Mouse (Mus musculus) CH12.LX (cell line): ENCODE measurements around the gene Serpinf1. TPM values are rescaled to one million over a fixed set of nuclear protein-coding genes. Genes with fewer than 3 reads are reported as not detected.

Source experiments
- DNase-seq: peaks from one replicate; pipeline ENCODE4 v3.0.0-alpha.2; 2013; ENCODE audit errors: extremely low read depth
- H3K27ac ChIP-seq: 2 replicates; pipeline ENCODE4 v1.5.1; 2012; ENCODE audit warnings: low read depth, mild to moderate bottlenecking, control low read depth, moderate library complexity; ENCODE audit not compliant: insufficient read depth
- H3K27me3 ChIP-seq: replicated peaks from 2 replicates; pipeline ENCODE3; 2012; ENCODE audit warnings: inconsistent platforms
- H3K36me3 ChIP-seq, 2 experiments: replicated peaks in 1 of 2; 2 replicates each; pipeline versions ENCODE3 to v1.6.1; 2012; ENCODE audit warnings: inconsistent platforms in 1 of 2, low read length in 1 of 2, mild to moderate bottlenecking in 1 of 2, mixed read lengths in 1 of 2, moderate library complexity in 1 of 2; ENCODE audit not compliant: control insufficient read depth in 1 of 2, insufficient read depth in 1 of 2
- H3K4me1 ChIP-seq, 2 experiments: 2 replicates each; pipeline ENCODE4 v1.6.1; 2012; ENCODE audit warnings: inconsistent platforms in 1 of 2, moderate library complexity in 1 of 2; ENCODE audit not compliant: insufficient read depth in 2 of 2, control insufficient read depth in 1 of 2
- H3K4me2 ChIP-seq: 2 replicates; pipeline ENCODE4 v1.6.1; 2012; ENCODE audit warnings: low read depth, mild to moderate bottlenecking, control low read depth; ENCODE audit not compliant: poor library complexity, insufficient read depth, severe bottlenecking
- H3K4me3 ChIP-seq, 3 experiments: fragments of 150-350 bp in 1 of 3; sonication (generic) in 1 of 3; replicated peaks in 1 of 3; 2 replicates each; pipeline versions ENCODE3 to v1.5.1; 2011 to 2012; ENCODE audit warnings: low read depth in 2 of 3, low read length in 2 of 3, mild to moderate bottlenecking in 2 of 3, moderate library complexity in 2 of 3, control low read depth in 1 of 3, improper control_type of control experiment in 1 of 3, inconsistent platforms in 1 of 3, mixed read lengths in 1 of 3; ENCODE audit not compliant: poor library complexity in 1 of 3
- H3K79me2 ChIP-seq: replicated peaks from 2 replicates; pipeline ENCODE4 v1.6.1; 2012; ENCODE audit warnings: mild to moderate bottlenecking, moderate library complexity; ENCODE audit not compliant: control insufficient read depth, poor library complexity, insufficient read depth, severe bottlenecking; ENCODE audit errors: extremely low read depth
- H3K9ac ChIP-seq: 2 replicates; pipeline ENCODE4 v1.6.1; 2012; ENCODE audit warnings: low read depth, mild to moderate bottlenecking, control low read depth, moderate library complexity; ENCODE audit not compliant: insufficient read depth
- H3K9me3 ChIP-seq: replicated peaks from 2 replicates; pipeline ENCODE3; 2012; ENCODE audit warnings: low read length, inconsistent platforms, mixed read lengths
- CHD1 ChIP-seq: IDR thresholded peaks from 2 replicates; pipeline ENCODE4 v1.6.1; 2012; ENCODE audit warnings: low read depth, low read length, improper control_type of control experiment, inconsistent platforms
- CTCF ChIP-seq, 2 experiments: IDR thresholded peaks in 1 of 2; conservative IDR thresholded peaks in 1 of 2; 2 replicates each; pipeline ENCODE4 v1.5.1; 2011 to 2012; ENCODE audit warnings: low read depth in 2 of 2, low read length in 2 of 2, improper control_type of control experiment in 1 of 2, inconsistent platforms in 1 of 2, mild to moderate bottlenecking in 1 of 2, moderate library complexity in 1 of 2
- E2F4 ChIP-seq: IDR thresholded peaks from 2 replicates; pipeline ENCODE4 v1.6.1; 2011; ENCODE audit warnings: low read depth, low read length, improper control_type of control experiment; ENCODE audit not compliant: insufficient replicate concordance
- ELF1 ChIP-seq: IDR thresholded peaks from 2 replicates; pipeline ENCODE4 v1.6.1; 2014; ENCODE audit warnings: low read depth, mild to moderate bottlenecking, inconsistent platforms, low read length, improper control_type of control experiment
- GABPA ChIP-seq: IDR thresholded peaks from 2 replicates; pipeline ENCODE4 v1.6.1; 2012; ENCODE audit warnings: low read depth, low read length, improper control_type of control experiment, inconsistent platforms; ENCODE audit not compliant: insufficient replicate concordance
- HCFC1 ChIP-seq: IDR thresholded peaks from 2 replicates; pipeline ENCODE4 v1.6.1; 2012; ENCODE audit warnings: low read depth, mild to moderate bottlenecking, inconsistent platforms, low read length, improper control_type of control experiment
- JUN ChIP-seq: IDR thresholded peaks from 2 replicates; pipeline ENCODE4 v1.6.1; 2011; ENCODE audit warnings: low read depth, mild to moderate bottlenecking, low read length, improper control_type of control experiment, moderate library complexity; ENCODE audit not compliant: insufficient read depth
- MAX ChIP-seq: IDR thresholded peaks from 2 replicates; pipeline ENCODE4 v1.6.1; 2011; ENCODE audit warnings: low read length, improper control_type of control experiment
- MAZ ChIP-seq: IDR thresholded peaks from 2 replicates; pipeline ENCODE4 v1.6.1; 2012; ENCODE audit warnings: low read depth, mild to moderate bottlenecking, inconsistent platforms, low read length, improper control_type of control experiment, moderate library complexity
- MEF2A ChIP-seq: IDR thresholded peaks from 2 replicates; pipeline ENCODE4 v1.6.1; 2014; ENCODE audit warnings: low read depth, mild to moderate bottlenecking, inconsistent platforms, low read length, improper control_type of control experiment, borderline replicate concordance
- NELFE ChIP-seq: IDR thresholded peaks from 2 replicates; pipeline ENCODE4 v1.6.1; 2011; ENCODE audit warnings: low read depth, low read length, improper control_type of control experiment
- POLR2A ChIP-seq: IDR thresholded peaks from 2 replicates; pipeline ENCODE4 v1.6.1; 2011; ENCODE audit warnings: low read depth, mild to moderate bottlenecking, improper control_type of control experiment, low read length
- RCOR1 ChIP-seq: conservative IDR thresholded peaks from 2 replicates; pipeline ENCODE4 v1.6.1; 2012; ENCODE audit warnings: low read depth, mild to moderate bottlenecking, inconsistent platforms, low read length, improper control_type of control experiment
- SMC3 ChIP-seq: IDR thresholded peaks from 2 replicates; pipeline ENCODE4 v1.6.1; 2011; ENCODE audit warnings: low read depth, low read length, improper control_type of control experiment
- TBP ChIP-seq: conservative IDR thresholded peaks from 2 replicates; pipeline ENCODE4 v1.6.1; 2011; ENCODE audit warnings: low read depth, low read length, improper control_type of control experiment
- UBTF ChIP-seq: IDR thresholded peaks from 2 replicates; pipeline ENCODE4 v1.6.1; 2012; ENCODE audit warnings: low read depth, mild to moderate bottlenecking, inconsistent platforms, low read length, improper control_type of control experiment, moderate library complexity
- USF2 ChIP-seq: conservative IDR thresholded peaks from 2 replicates; pipeline ENCODE4 v1.6.1; 2011; ENCODE audit warnings: low read depth, low read length, improper control_type of control experiment
- dilution Hi-C: fragments of 300-500 bp; cut with MboI; formaldehyde crosslinking; loops from 2 replicates; pipeline ENCODE4 v1.14.3; 2020; ENCODE audit warnings: low sequenced_read_pairs; ENCODE audit not compliant: extremely low pct_unique_long_range_greater_than_20kb, extremely low pct_ligation_motif_present
- in situ Hi-C: fragments of 300-500 bp; cut with MboI; formaldehyde crosslinking; loops from 3 replicates; pipeline ENCODE4 v1.14.3; 2019; ENCODE audit warnings: low sequenced_read_pairs, low pct_ligation_motif_present, low pct_unique_long_range_greater_than_20kb, mixed read lengths
- polyA plus RNA-seq: library from polyadenylated mRNA; unstranded; fragments of >175 nt; gene quantifications from 2 replicates; pipeline ENCODE4 v1.2.1, GENCODE M21; 2012; ENCODE audit warnings: low read depth; ENCODE audit not compliant: insufficient read length
- total RNA-seq, 2 experiments: library from RNA; depleted of rRNA; stranded (reverse); fragments of 300-350 nt in 1 of 2; fragments of >200 nt in 1 of 2; gene quantifications; 2 replicates each; pipeline ENCODE4 v1.2.3; 2012 to 2014

Gene Serpinf1
- total and polyA plus RNA-seq, 3 experiments, result 26.0 to 131 (median 56.5) TPM

GRCm38 (mm10) chr11:75450304-75450908 lies 27.9 kb upstream of the Serpinf1 start:
- dilution Hi-C loops (no loop called here), in situ Hi-C loops (no loop called here)
- Histone ChIP-seq H3K4me2 (no peak overlapping the region), H3K27ac (no peak overlapping the region), H3K27me3 (no peaks in the 10 kb centered on the region), H3K4me1 (peaks cover 16 to 57% of the 10 kb centered on the region in 2 experiments), H3K36me3 (peaks cover 49 to 74% of the 10 kb centered on the region in 2 experiments), H3K9ac (no peak overlapping the region), H3K9me3 (no peaks in the 10 kb centered on the region), H3K79me2 (no peaks in the 10 kb centered on the region), H3K4me3 (no peak overlapping the region)
- no peak for TF ChIP-seq USF2
- TF ChIP-seq MAX, result no peak
- no peak for TF ChIP-seq NELFE
- TF ChIP-seq CHD1, result no peak
- TF ChIP-seq CTCF (conservative IDR thresholded peaks at IDR 0.05 in 1 of 2, IDR thresholded peaks at IDR 0.05 in 1 of 2; ENCODE audit: low read depth in 2 of 2, low read length in 2 of 2), result no peak
- TF ChIP-seq UBTF, result no peak
- TF ChIP-seq MEF2A, result no peak
- no peak for TF ChIP-seq TBP
- TF ChIP-seq ELF1, result no peak
- no peak for TF ChIP-seq MAZ
- TF ChIP-seq JUN, result no peak
- no peak for DNase-seq

GRCm38 (mm10) chr11:75449695-75450094 lies 27.2 kb upstream of the Serpinf1 start:
- no peaks in the 10 kb centered on the region for H3K9me3 ChIP-seq
- H3K36me3 ChIP-seq, result peaks cover 56 to 81% of the 10 kb centered on the region in 2 experiments
- H3K4me2 ChIP-seq, result no peak overlapping the region
- no peaks in the 10 kb centered on the region for H3K79me2 ChIP-seq
- no peak overlapping the region for H3K27ac ChIP-seq
- no peak for DNase-seq
- dilution Hi-C loops, result no loop called here
- peaks cover 13 to 50% of the 10 kb centered on the region in 2 experiments for H3K4me1 ChIP-seq
- no peak overlapping the region for H3K9ac ChIP-seq
- H3K27me3 ChIP-seq, result no peaks in the 10 kb centered on the region
- in situ Hi-C loops, result no loop called here
- TF ChIP-seq GABPA (no peak), TBP (no peak), RCOR1 (no peak)
- H3K4me3 ChIP-seq, result no peak overlapping the region

- Histone ChIP-seq H3K9me3 (no peaks in the 10 kb centered on the region), H3K36me3 (peaks cover 67 to 92% of the 10 kb centered on the region in 2 experiments), H3K27ac (no peak overlapping the region), H3K4me1 (peaks cover 8 to 41% of the 10 kb centered on the region in 2 experiments), H3K4me2 (no peak overlapping the region), H3K27me3 (no peaks in the 10 kb centered on the region), H3K4me3 (no peak overlapping the region), H3K79me2 (no peaks in the 10 kb centered on the region)
- dilution Hi-C loops, result no loop called here
- no peak for DNase-seq
- TF ChIP-seq UBTF (no peak), E2F4 (no peak), POLR2A (no peak), RCOR1 (no peak), HCFC1 (no peak), SMC3 (no peak)
- TF ChIP-seq, all 38 proteins: peak for 0
- H3K9ac ChIP-seq, result no peak overlapping the region
- in situ Hi-C loops, result no loop called here
Observed at GRCm38 (mm10) chr11:75448575-75448974, 26.1 kb upstream of the Serpinf1 start.
